Mouse (Mus musculus): ENCODE data around the gene E330014E10Rik.
"Not testable (repeated sequence)": the region's sequence is repeated elsewhere in the genome, so short reads cannot be mapped to it uniquely, and the experiment has no call there.

Gene E330014E10Rik

GRCm38 (mm10) chr5:95775690-95776089 is at the start of gene E330014E10Rik:
Gene E330014E10Rik, plus strand, starts transcription at chr5:95775990.
- not testable (repeated sequence) for DNase-seq (ENCODE audit: low spot score)

- DNase-seq (ENCODE audit: low spot score), result not testable (repeated sequence)
Measured at GRCm38 (mm10) chr5:95736073-95736472, 39.7 kb upstream of the E330014E10Rik start, which contains the start of gene Gm7978. Gene Gm7978, minus strand, starts transcription at chr5:95736173.

GRCm38 (mm10) chr5:95741714-95742113 is 34.1 kb upstream of the E330014E10Rik start, which contains the start of gene Gm7982:
Gene Gm7982, plus strand, starts transcription at chr5:95742014.
- not testable (repeated sequence) for DNase-seq (ENCODE audit: low spot score)

GRCm38 (mm10) chr5:95810841-95811240 is 35.1 kb downstream of the E330014E10Rik start:
- DNase-seq (ENCODE audit: low spot score), result not testable (repeated sequence)

GRCm38 (mm10) chr5:95836580-95836979 is 60.8 kb downstream of the E330014E10Rik start:
- DNase-seq (ENCODE audit: low spot score), result no peak

GRCm38 (mm10) chr5:95854030-95854429 is 78.2 kb downstream of the E330014E10Rik start:
- DNase-seq (ENCODE audit: low spot score), result no peak
